Mouse (Mus musculus) midbrain, embryonic 14.5 days (tissue): ENCODE measurements around the gene Dph1. TPM values are rescaled to one million over a fixed set of nuclear protein-coding genes. Genes with fewer than 3 reads are reported as not detected.

Source experiments
- ATAC-seq: fragments of 200-750 bp; cut with Nextera tagmentation; 2 replicates; pipeline ENCODE4 v1.8.0; 2017; ENCODE audit warnings: moderate number of reproducible peaks, moderate library complexity; ENCODE audit not compliant: low FRiP score, low TSS enrichment
- DNase-seq: peaks from one replicate; pipeline ENCODE4 v3.0.0-alpha.2; 2015
- H3K27ac ChIP-seq: fragments of 300-500 bp; sonication (generic); replicated peaks from 2 replicates; pipeline ENCODE4 v1.5.1; 2014; ENCODE audit warnings: mild to moderate bottlenecking, low read depth, low read length, moderate library complexity
- H3K27me3 ChIP-seq: fragments of 300-500 bp; sonication (generic); 2 replicates; pipeline ENCODE4 v1.6.1; 2014; ENCODE audit warnings: low read length, control low read depth, mixed read lengths; ENCODE audit not compliant: control insufficient read depth, insufficient read depth
- H3K36me3 ChIP-seq: fragments of 300-500 bp; sonication (generic); 2 replicates; pipeline ENCODE4 v1.6.1; 2014; ENCODE audit warnings: low read length, control low read depth; ENCODE audit not compliant: control insufficient read depth, insufficient read depth
- H3K4me1 ChIP-seq: fragments of 300-500 bp; sonication (generic); 2 replicates; pipeline ENCODE4 v1.6.1; 2014; ENCODE audit warnings: mild to moderate bottlenecking, antibody characterized with exemption, low read length, control low read depth; ENCODE audit not compliant: control insufficient read depth, insufficient read depth
- H3K4me2 ChIP-seq: fragments of 300-500 bp; sonication (generic); 2 replicates; pipeline ENCODE4 v1.6.1; 2014; ENCODE audit warnings: mild to moderate bottlenecking, low read length, moderate library complexity
- H3K4me3 ChIP-seq: fragments of 300-500 bp; sonication (generic); replicated peaks from 2 replicates; pipeline ENCODE4 v1.5.1; 2014; ENCODE audit warnings: low read depth, low read length
- H3K9ac ChIP-seq: fragments of 300-500 bp; sonication (generic); replicated peaks from 2 replicates; pipeline ENCODE4 v1.6.1; 2014; ENCODE audit warnings: mild to moderate bottlenecking, low read length, moderate library complexity
- H3K9me3 ChIP-seq: fragments of 300-500 bp; sonication (generic); 2 replicates; pipeline ENCODE4 v1.6.1; 2016; ENCODE audit warnings: low read length, control low read depth, mixed read lengths; ENCODE audit not compliant: control insufficient read depth
- whole genome bisulfite sequencing: fragments of 180-500 bp; shearing (Covaris S2); extraction: QIAGEN DNeasy Blood & Tissue Kit; methylation state at CpG from one replicate; pipeline ENCODE4 v1.1.7; 2014; 5-methylcytosine and 5-hydroxymethylcytosine counted together
- polyA plus RNA-seq: library from polyadenylated mRNA; unstranded; fragments of >200 nt; fragmentation: Nextera tagmentation; extraction: Ambion mirVana; gene quantifications from 2 replicates; pipeline ENCODE4 v1.2.1, GENCODE M21; 2014

Dph1 gene
- 13.7 and 14.8 TPM in 2 replicates for polyA plus RNA-seq

GRCm38 (mm10) chr11:75190905-75191441 lies at the start of gene Dph1:
Gene Dph1, minus strand, starts transcription at chr11:75191241.
- H3K27me3 ChIP-seq = peaks cover 16% of the 10 kb centered on the region; the same call in 1 of the 2 replicates
- ATAC-seq = no peak
- peaks cover 45% of the 10 kb centered on the region for H3K4me1 ChIP-seq
- peak within 1 kb of the TSS; percentile 68 for H3K4me2 ChIP-seq
- H3K4me3 ChIP-seq = peak within 1 kb of the TSS; percentile 74
- H3K9ac ChIP-seq = peak within 1 kb of the TSS; percentile 61
- H3K27ac ChIP-seq = peak within 1 kb of the TSS; percentile 21
- WGBS = 42% methylated on average over 5 of the region's 5 CpGs
- no peak for DNase-seq
- H3K9me3 ChIP-seq = no peaks in the 10 kb centered on the region
- no peaks in the 10 kb centered on the region for H3K36me3 ChIP-seq

GRCm38 (mm10) chr11:75240158-75240934 lies 49.3 kb upstream of the Dph1 start:
- WGBS = 82% methylated on average over 13 of the region's 13 CpGs
- no peaks in the 10 kb centered on the region for H3K9me3 ChIP-seq
- ATAC-seq (no peak), DNase-seq (no peak)
- no peaks in the 10 kb centered on the region for H3K27me3 ChIP-seq
- no peak overlapping the region for H3K27ac ChIP-seq
- no peak overlapping the region for H3K9ac ChIP-seq
- peaks cover 17% of the 10 kb centered on the region for H3K4me1 ChIP-seq
- no peaks in the 10 kb centered on the region for H3K36me3 ChIP-seq
- H3K4me2 ChIP-seq = no peak overlapping the region
- no peak overlapping the region for H3K4me3 ChIP-seq

GRCm38 (mm10) chr11:75234745-75235144 lies 43.7 kb upstream of the Dph1 start:
- WGBS = 14% methylated on average over 16 of the region's 16 CpGs
- no peaks in the 10 kb centered on the region for H3K36me3 ChIP-seq
- no peaks in the 10 kb centered on the region for H3K9me3 ChIP-seq
- DNase-seq (peak; percentile 73), ATAC-seq (no peak)
- H3K4me3 ChIP-seq = no peak overlapping the region
- H3K27me3 ChIP-seq = no peaks in the 10 kb centered on the region
- H3K9ac ChIP-seq = 0 out of 2 replicates have a peak overlapping the region, but pooled peaks have one; percentile 9
- H3K27ac ChIP-seq = no peak overlapping the region
- H3K4me2 ChIP-seq = peak overlapping the region; percentile 34
- H3K4me1 ChIP-seq = peaks cover 15% of the 10 kb centered on the region; the same call in 1 of the 2 replicates

GRCm38 (mm10) chr11:75232434-75232833 lies 41.4 kb upstream of the Dph1 start:
- H3K4me3 ChIP-seq = no peak overlapping the region
- H3K4me1 ChIP-seq = peaks cover 15% of the 10 kb centered on the region; the same call in 1 of the 2 replicates
- H3K9me3 ChIP-seq = no peaks in the 10 kb centered on the region
- no peaks in the 10 kb centered on the region for H3K27me3 ChIP-seq
- no peak overlapping the region for H3K4me2 ChIP-seq
- no peak for DNase-seq
- no peak for ATAC-seq
- 82% methylated on average over 4 of the region's 4 CpGs for WGBS
- no peaks in the 10 kb centered on the region for H3K36me3 ChIP-seq
- no peak overlapping the region for H3K9ac ChIP-seq
- H3K27ac ChIP-seq = no peak overlapping the region

- no peak overlapping the region for H3K27ac ChIP-seq
- peaks cover 10% of the 10 kb centered on the region; the same call in 1 of the 2 replicates for H3K4me1 ChIP-seq
- H3K36me3 ChIP-seq = no peaks in the 10 kb centered on the region
- H3K9ac ChIP-seq = no peak overlapping the region
- H3K4me2 ChIP-seq = no peak overlapping the region
- peak; percentile 77 for DNase-seq
- ATAC-seq = no peak
- no peaks in the 10 kb centered on the region for H3K9me3 ChIP-seq
- 6% methylated on average over 7 of the region's 7 CpGs for WGBS
- H3K27me3 ChIP-seq = no peaks in the 10 kb centered on the region
- H3K4me3 ChIP-seq = no peak overlapping the region
Observed at GRCm38 (mm10) chr11:75231756-75232155, 40.7 kb upstream of the Dph1 start.

GRCm38 (mm10) chr11:75230272-75230760 lies 39.3 kb upstream of the Dph1 start:
- 92% methylated on average over 6 of the region's 6 CpGs for WGBS
- H3K4me3 ChIP-seq = no peak overlapping the region
- H3K27ac ChIP-seq = no peak overlapping the region
- H3K36me3 ChIP-seq = no peaks in the 10 kb centered on the region
- H3K4me2 ChIP-seq = no peak overlapping the region
- H3K9ac ChIP-seq = no peak overlapping the region
- ATAC-seq (no peak), DNase-seq (no peak)
- H3K27me3 ChIP-seq = no peaks in the 10 kb centered on the region
- 0 out of 2 replicates have a peak, but pooled peaks cover 7% of the 10 kb centered on the region for H3K4me1 ChIP-seq
- H3K9me3 ChIP-seq = no peaks in the 10 kb centered on the region

- H3K27ac ChIP-seq = no peak overlapping the region
- 0 out of 2 replicates have a peak, but pooled peaks cover 2% of the 10 kb centered on the region for H3K4me1 ChIP-seq
- WGBS = 83% methylated on average over 6 of the region's 6 CpGs
- H3K4me3 ChIP-seq = no peak overlapping the region
- H3K9me3 ChIP-seq = no peaks in the 10 kb centered on the region
- H3K9ac ChIP-seq = no peak overlapping the region
- ATAC-seq (no peak), DNase-seq (no peak)
- no peak overlapping the region for H3K4me2 ChIP-seq
- no peaks in the 10 kb centered on the region for H3K36me3 ChIP-seq
- H3K27me3 ChIP-seq = no peaks in the 10 kb centered on the region
Observed at GRCm38 (mm10) chr11:75229289-75229688, 38.2 kb upstream of the Dph1 start.

- Histone ChIP-seq H3K9ac (no peak overlapping the region), H3K4me3 (no peak overlapping the region), H3K36me3 (no peaks in the 10 kb centered on the region), H3K27me3 (no peaks in the 10 kb centered on the region), H3K4me2 (no peak overlapping the region), H3K27ac (no peak overlapping the region), H3K4me1 (no peaks in the 10 kb centered on the region), H3K9me3 (no peaks in the 10 kb centered on the region)
- 59% methylated on average over 3 of the region's 3 CpGs for WGBS
- no peak for ATAC-seq
- no peak for DNase-seq
Observed at GRCm38 (mm10) chr11:75227632-75228031, 36.6 kb upstream of the Dph1 start.
